Mouse (Mus musculus): ENCODE measurements around the gene Selenop.

Gene Selenop

DNA sequence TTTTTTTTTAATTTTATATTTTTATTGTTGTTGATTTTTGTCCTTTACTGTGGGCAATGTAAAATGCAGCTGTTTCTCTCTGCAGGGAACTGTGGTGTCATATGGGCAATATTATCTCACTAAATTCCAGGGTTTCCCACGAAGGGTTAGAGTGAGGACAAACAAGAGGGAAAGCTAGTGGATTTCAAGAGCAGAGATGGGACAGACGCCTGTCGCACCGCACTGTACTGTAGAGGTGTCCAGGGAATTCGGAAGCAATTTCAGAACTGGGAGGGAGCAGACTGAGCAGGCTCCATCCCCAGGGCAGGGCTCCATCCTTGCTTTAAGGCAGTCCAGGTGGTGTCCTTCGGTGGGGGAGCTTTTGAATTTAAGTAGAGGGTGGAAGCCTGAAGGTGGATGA is 2.9 kb downstream of the Selenop start:
- no peak for DNase-seq

DNA sequence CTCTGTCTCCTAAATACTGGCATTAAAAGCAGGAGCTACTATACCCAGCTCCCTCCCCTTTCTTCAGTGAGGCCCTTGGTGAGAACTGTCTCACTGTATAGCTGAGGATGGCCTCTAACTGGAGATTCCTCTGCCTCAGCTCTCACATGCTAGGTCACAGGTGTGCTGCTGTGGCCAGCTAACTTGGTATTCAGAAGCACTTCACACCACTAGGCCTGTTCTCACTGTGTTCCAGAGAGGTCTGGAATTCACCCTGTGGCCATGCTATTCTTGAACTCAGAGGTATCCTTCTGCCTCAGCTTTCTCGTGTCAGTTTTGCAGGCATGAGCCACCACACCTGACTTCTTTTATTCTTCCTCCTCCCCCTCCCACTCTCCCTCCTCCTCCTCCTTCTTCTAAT is 4.8 kb downstream of the Selenop start:
- no peak for DNase-seq

DNA sequence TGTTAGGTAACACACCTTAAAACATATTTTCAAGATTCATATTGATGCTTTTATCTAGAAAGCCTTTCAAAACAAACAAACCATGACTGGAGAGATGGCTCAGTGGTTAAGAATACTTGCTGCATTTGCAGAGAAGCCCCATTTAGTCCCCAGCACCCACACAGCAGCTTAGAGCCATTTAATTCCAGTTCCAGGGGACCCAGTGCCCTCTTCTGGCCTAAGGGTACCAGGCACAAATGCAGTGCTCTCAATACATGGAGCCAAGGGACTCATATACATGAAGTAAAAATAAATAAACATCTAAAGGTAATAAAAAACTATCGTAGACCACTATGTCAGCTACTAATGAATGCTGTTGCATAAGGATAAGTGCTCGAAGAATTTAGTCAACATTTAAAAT is 9.0 kb downstream of the Selenop start:
- DNase-seq, result no peak

DNA sequence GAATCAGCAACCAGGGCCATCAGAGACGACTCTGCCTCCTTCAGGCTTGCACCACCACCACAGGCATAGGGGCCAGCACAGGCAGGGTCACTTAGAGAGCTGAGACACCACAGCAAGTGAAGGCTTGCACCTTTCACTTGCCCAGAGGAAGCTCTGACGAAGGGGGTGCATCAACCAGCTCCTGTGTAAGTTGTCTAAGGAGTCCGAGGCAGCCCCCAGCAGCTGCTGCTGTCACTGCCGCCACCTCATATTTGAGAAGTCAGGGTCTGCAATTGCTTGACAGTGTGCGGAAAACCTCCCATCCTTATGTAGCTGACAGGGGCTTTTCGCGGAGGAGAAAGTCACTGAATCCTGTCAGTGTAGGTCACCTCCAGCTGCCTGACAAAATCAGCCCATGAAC is 10.9 kb downstream of the Selenop start:
- no peak for DNase-seq

DNA sequence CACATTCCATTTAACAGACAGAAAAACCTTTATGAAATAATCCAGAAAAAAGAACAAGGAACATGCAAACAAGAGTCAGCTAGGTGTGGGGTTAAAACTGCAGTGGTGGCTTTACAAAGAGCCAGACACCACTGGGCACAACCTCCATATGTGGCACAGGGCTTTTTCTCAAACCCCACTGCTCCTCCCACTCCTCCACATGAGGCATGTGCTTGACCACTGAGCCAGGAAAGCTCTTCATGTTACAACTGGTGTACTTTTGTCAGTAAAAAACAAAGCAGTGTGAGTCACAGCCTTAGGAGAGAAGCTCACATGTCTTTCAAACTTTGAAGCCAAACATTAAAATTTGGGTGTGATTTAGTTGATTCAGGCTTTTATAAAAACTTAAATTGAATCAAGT is 12.9 kb downstream of the Selenop start:
- DNase-seq, result no peak

DNA sequence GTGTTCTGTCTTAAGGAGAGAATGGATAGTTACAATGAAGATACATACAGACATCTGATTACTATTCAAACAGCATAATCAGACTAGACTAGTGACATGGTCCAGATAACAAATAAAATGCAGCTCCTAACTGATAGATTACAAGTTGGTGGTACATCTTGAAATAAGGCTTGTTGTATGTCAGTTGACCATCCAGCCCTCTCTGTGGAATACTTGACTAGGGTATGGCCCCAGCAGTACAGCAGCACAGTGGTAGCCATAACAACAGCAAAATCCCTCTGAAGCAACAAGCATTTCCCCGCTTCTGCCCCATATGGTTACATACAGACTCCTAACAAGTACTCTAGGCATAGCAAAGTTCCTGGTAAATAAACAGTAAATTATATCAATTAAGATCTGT is 13.4 kb downstream of the Selenop start:
- DNase-seq, result no peak

DNA sequence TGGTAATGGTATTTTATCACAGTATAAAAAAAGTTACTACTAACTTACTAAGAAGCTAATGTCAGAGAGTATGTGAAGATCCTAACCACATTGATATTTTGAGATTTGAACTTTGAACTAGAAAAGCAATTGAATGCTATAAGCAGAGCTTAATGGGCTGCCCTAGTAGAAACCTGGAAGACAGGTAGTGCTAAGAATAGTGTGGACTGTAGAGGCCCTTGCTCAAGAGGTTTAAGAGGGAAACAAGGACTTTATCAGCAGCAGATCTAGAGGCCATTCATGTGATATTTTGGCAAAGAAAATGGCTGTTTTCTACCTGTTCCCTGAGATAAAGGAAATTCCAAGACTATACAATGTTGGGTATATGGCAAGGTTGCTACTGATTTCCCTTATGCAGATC is 17.7 kb downstream of the Selenop start:
- no peak for DNase-seq

DNA sequence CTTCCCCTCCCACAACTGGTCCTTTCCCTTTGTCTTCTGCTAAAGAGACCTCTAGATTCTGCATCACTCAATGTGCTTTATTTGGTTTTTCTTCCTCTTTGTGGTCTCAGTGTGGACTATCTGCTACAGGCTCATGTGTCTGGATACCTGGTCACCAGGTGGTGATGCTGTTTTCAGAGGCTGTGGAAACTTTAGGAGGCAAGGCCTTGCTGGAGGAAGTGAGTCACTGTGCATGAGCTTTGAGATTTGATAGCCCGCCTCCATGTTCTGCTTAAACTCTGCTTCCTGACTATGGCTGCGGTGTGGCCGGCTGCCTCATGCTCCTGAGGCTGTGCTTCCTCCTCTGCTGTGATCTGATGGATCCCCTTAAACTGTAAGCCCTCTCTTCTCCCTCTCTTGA is 22.1 kb downstream of the Selenop start:
- DNase-seq, result no peak

DNA sequence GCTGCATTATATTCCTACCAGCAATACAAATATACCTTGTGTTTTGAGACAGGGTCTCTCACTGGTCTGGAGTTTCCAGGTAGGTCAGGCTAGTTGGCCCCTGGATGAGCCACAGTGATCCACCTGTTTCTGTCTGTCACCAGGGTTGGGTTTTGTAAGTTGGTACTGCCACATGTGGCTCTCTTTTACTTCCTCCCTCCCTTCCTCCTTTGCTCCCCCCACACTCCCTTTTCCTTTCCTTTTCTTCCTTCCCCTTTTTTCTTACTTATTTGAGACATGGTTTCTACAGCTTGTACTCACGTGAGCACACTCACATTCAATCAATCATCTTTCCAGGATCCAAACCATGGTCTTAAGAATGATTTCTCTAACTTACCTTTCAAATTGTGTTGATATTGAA is 25.1 kb downstream of the Selenop start:
- no peak for DNase-seq

DNA sequence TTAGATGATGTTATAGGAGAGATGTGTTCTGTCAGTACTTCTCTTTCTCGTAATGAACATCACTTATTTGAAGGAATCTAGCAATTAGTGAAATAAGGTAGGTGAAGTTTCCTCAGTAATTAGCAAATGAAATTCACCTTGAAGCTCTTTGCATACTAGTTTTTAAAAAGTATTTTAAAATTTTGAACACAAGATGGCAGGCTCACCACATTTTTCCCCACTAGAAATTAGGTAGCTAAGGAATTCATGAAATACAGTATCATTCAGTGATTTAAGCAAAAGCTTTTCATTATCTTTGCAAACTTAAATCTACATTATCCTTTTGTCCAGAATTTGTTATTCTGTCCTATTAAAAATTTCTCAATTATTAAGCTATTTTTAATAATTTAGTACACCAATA is 27.6 kb downstream of the Selenop start:
- DNase-seq, result no peak

DNA sequence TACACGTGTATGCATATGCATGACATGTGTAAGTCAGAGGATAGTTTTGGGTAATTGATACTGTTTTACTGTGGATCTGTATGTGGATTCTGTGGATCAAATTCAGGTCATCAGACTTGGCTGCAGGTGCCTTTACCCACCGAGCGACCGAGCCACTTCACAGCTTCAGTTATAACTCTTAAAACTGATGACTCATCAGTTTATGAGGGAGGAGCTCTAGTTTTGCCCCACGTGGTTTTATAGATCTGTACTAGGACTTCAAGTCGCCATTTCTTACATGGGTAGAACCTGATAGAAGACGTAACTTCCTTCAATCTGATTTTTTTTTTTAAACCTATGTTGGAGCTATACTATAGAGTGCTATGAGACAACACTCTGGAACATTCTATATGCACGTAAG is 29.3 kb downstream of the Selenop start:
- no peak for DNase-seq

DNA sequence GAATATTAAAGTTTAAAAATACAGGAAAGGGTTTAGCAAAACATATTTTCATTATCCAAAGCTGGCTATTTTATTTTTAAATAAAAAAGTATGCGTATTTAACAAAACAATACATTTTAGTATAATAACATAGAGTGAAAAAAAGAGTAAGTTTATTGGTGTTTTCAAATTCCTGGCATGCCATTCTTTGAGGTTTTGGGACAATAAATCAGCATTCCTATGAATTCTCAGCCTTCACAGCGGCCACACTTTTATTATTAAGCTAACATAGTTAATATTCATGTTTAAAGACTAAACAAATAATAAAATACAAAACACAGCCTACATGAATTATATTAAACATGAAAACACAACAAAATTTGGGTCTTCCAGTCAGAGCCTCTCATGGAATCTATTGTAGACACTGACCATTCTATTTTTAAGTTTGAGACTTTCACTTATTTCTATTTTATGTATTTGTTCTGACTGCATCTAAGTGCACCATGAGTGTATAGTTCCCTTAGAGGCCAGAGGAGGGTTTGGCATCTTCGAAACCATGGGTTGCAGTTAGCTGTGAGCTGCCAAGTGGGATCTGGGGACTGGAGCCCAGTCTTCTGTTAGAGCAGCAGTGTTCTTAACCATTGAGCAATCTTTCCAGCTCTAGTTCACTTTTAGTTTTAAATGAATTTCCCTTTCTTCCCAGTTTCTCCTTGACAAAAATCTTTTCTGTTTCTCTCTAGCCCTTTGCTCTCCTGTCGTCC is 32.2 kb downstream of the Selenop start:
- DNase-seq, result no peak

DNA sequence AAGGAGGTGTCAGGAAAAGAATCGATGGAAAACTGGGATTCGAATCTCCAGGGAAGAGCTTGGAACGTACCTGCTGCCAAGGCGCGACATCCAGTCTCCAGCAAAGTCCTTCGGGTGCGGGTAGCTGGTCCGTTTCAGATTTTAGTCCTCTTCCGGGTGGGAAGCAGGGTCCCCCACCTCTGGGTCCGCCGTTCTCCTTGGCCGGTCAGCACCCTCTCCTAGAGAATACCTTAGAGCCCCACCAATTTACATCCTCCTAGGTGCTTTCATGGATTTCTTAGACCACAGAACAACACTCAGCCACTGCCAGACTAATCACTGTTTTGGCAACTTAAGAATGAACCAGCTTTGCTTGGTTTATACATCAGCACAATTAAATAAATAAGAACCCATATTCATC is 35.1 kb downstream of the Selenop start, which contains the start of gene Ccdc152:
Ccdc152 (minus strand) TSS at position 101 of the 400 bp plus-strand sequence.
- DNase-seq, result no peak

DNA sequence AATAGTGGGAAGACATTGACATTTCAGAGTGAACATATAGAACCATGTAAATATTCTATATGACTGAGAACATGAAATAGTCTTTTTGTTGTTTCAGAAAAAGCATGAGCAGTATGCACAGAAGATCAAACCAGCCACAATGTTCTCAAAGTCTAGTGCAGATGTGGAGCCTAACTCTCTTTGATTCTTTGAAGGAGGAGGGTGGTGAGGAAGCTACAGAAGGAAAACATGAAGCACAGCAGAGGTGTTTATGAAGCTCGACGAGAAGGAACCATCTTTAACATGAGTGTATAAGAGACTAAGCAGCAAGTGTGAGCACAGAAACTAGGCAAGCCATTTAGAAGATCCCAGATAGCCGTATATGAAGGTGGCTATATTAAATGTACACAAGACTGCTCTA is 41.5 kb downstream of the Selenop start:
- no peak for DNase-seq

DNA sequence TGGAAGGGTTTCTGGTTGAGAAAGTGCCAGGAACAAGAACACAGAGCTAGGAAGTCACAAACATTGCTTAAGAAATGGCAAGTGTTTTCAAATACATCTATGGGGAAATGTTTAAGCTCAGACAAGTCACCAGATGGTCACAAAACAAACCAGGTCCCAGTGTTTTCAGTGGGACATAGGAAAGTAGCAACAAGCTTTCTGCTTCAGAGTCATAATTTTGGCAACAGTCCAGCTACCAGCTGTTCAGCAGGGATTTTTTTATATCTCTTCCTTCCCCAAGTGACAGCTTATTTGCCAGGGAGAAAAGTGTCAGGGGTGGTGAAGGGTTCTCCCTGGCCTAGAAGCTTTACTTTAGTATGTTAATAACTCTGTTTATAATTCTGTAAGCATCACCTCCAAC is 44.6 kb downstream of the Selenop start:
- DNase-seq, result no peak

DNA sequence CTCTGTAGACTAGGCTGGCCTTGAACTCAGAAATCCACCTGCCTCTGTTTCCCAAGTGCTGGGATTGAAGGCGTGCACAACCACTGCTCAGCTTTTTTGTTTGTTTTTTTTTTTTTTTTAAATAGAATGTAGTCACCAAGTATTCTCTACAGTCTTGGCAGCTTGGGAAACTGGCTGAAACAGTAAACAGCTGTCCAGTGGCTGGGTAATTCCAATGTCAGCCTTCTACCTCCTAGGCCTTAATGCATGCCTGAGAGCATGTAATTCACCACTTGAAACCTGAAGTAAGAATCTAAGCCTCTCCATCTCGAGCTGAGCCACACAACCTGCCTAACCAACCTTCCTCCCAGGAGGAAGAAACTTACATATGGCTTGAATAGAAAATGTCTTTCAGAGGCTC is 48.3 kb downstream of the Selenop start:
- DNase-seq, result no peak

DNA sequence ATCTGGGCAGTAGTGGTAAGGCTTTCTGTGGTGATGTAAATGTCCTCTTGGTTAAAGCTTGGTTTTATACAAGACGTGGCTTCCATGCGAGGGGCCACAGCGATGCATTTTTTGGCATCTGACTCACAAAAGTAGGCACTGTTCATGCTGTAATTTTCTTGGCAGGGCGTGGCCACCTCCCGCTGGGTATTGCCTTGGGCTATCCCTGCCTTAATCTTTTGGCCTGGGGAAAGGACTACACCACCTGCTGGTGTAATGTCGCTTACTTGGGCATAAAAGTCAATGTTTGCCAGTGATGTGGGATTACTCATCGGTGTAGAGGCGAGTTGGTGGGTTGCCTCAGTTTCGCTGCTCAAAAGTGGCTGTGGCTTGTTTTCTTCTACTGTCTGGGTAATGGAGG is 51.6 kb downstream of the Selenop start:
- DNase-seq, result no peak

DNA sequence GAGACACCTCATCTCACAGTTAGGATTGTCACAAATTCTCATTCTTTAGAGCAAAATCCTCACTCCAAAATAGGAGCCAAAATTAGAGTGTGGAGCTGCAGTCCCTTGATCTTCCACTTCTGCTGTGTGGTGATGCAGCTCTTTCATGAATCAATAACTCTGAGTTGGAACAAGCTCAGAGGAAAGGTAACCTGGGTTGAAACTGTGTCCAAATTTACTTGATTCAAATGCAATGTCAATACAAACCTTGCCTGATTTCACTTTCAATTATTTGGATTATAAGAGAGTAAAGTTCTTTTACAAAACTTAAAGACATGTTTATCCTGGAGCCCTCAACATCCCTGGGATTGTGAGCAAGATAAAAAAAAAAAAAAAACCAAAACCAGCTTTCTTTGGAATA is 54.7 kb downstream of the Selenop start:
- DNase-seq, result no peak
